Mouse (Mus musculus): ENCODE measurements at regions not wholly inside any gene's neighbourhood (a gene's known extent, or its start where the extent isn't known, plus 50 kb on each side); places are given as distances from the start of the nearest gene placed in this dataset.

DNA sequence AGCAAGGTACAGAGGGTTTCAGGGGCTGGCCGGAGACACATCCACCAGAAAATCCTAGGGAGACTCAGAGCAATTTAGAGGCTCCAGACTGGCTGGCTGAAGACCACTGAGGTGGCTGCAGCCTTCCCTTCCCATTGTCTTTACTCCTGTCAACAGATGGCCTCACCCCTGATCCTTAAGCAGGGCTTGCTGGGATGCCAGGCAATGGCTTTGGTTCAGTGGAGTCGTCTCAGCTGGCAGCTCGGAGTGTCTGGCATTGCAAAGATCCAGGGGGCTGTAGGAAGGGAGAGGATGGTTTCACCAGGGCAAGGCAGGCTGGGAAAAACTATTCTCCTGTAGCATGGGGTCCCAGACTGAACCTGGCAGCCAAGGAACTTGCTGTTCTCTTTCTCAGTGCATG is 395.8 kb downstream of the Tshz3 start:
- ChIA-PET POLR2A (no interaction called here), CTCF (no interaction called here)
- ATAC-seq: no peak
- in situ Hi-C loops (cut with MboI; ENCODE audit: low pct_unique_long_range_greater_than_20kb): no loop called here
- TF ChIP-seq CTCF (IDR thresholded peaks at IDR 0.05): no peak
- no peak for DNase-seq (ENCODE audit: low read depth, low spot score)
- peaks cover 23% of the 10 kb centered on the region for H3K27me3 ChIP-seq

DNA sequence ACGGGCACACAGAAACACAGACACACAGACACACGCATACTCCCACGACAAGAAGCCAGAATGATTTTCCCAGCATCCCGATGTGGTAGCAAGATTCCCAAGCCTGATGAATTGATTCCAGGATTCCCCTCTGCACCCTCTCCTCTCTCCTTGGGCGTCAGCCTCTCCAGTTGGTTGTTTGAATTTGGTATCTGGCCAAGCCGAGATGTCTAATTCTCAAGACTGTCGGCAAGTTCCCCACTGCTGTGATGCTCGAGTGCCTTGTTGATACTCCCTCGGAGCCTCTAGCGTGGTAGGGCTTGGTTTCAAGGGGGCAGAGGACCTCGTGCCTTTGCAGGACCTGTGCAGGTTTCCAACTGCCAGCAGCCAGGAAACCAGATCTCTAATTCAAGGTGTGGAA is 397.9 kb downstream of the Tshz3 start:
- peaks cover 26% of the 10 kb centered on the region for H3K27me3 ChIP-seq
- ChIA-PET CTCF (no interaction called here), POLR2A (no interaction called here)
- in situ Hi-C loops (cut with MboI; ENCODE audit: low pct_unique_long_range_greater_than_20kb): no loop called here
- no peak for TF ChIP-seq CTCF (IDR thresholded peaks at IDR 0.05)
- ATAC-seq: no peak
- no peak for DNase-seq (ENCODE audit: low read depth, low spot score)

DNA sequence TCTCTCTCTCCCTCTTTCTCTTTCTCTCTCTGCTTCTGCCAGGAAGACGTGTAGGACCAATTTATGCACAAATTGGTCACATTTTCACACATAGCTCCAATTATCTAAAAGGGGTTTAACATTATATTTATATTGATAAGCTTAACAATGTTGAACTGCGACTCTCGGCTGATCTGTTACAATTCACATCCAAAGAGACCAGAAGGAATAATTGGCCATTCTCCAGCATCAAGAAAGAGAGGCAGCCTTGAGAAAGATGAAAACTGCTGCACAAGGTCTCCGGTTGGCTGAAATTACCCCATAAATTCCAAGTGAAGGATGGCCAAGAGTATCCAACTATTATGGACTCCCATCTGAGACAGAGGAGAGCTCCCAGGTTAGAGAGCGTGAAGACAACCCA is 398.4 kb downstream of the Tshz3 start:
- in situ Hi-C loops (cut with MboI; ENCODE audit: low pct_unique_long_range_greater_than_20kb): no loop called here
- TF ChIP-seq CTCF (IDR thresholded peaks at IDR 0.05): no peak
- ChIA-PET CTCF (no interaction called here), POLR2A (no interaction called here)
- no peak for ATAC-seq
- DNase-seq (ENCODE audit: low read depth, low spot score): no peak
- H3K27me3 ChIP-seq: peaks cover 26% of the 10 kb centered on the region

DNA sequence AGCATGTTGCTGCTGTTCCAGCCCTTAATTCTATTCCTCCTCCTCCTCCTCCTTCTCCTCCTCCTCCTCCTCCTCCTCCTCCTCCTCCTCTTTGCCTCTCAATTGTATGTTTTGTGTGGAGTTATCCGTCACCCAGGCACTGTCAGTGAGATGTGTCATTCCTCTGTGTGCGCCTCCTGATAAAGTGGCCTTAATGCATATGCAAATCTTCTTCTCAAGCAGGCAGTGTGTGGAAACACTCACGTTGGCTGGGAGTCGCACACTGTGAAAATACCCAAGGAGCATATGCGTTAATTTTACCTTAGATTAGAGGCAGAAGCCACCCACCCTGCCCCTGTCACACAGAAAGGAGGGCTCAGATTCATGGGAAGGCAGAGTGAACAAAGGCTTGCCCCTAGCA is 401.0 kb downstream of the Tshz3 start:
- ATAC-seq: no peak
- ChIA-PET POLR2A (no interaction called here), CTCF (no interaction called here)
- no peak for DNase-seq (ENCODE audit: low read depth, low spot score)
- no peak for TF ChIP-seq CTCF (IDR thresholded peaks at IDR 0.05)
- peaks cover 25% of the 10 kb centered on the region for H3K27me3 ChIP-seq
- in situ Hi-C loops (cut with MboI; ENCODE audit: low pct_unique_long_range_greater_than_20kb): no loop called here

DNA sequence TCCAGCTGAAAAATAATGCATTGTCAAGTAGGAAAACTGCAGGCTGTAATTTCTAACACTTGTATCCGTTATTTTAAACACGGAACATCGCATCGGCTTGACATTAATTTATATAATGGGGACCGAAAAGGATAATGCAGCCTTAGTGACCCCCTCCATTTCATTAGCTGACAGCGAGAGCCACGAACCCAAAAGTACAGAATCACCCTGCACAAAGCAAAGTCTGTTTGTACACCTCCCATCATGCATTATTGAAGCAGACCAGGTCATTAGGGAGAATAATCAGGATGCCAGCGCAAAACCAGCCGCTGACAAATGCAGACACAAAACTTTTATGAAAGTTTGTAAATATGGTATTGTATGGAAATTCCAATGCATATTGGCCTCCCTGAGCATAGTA is 406.8 kb downstream of the Tshz3 start:
- peaks cover 23% of the 10 kb centered on the region for H3K27me3 ChIP-seq
- no peak for ATAC-seq
- in situ Hi-C loops (cut with MboI; ENCODE audit: low pct_unique_long_range_greater_than_20kb): no loop called here
- no peak for TF ChIP-seq CTCF (IDR thresholded peaks at IDR 0.05)
- CTCF ChIA-PET: no interaction called here
- no peak for DNase-seq (ENCODE audit: low read depth, low spot score)
- POLR2A ChIA-PET: no interaction called here

DNA sequence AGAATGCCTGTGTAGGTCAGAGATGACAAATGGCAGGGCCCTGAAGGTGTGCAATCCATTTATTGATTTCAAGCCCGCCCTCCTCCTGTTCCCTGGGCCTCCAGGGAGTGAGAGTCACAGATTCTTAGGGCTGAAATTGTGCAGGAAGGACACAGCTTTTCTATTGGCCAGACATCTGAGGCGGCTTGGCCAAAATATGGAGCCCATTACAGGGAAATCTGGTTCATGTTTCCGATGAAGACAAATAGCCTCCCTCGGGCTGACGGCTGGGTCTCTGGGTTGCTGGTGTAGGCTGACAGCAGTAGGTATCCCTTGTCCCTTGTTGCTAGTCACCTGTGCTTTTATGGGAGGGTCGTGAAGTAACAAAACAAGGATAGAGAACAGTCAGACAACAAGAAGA is 413.2 kb downstream of the Tshz3 start:
- DNase-seq (ENCODE audit: low read depth, low spot score) (no peak), ATAC-seq (no peak)
- TF ChIP-seq CTCF (IDR thresholded peaks at IDR 0.05): no peak
- ChIA-PET POLR2A (no interaction called here), CTCF (no interaction called here)
- H3K27me3 ChIP-seq: peaks cover 28% of the 10 kb centered on the region
- in situ Hi-C loops (cut with MboI; ENCODE audit: low pct_unique_long_range_greater_than_20kb): no loop called here

DNA sequence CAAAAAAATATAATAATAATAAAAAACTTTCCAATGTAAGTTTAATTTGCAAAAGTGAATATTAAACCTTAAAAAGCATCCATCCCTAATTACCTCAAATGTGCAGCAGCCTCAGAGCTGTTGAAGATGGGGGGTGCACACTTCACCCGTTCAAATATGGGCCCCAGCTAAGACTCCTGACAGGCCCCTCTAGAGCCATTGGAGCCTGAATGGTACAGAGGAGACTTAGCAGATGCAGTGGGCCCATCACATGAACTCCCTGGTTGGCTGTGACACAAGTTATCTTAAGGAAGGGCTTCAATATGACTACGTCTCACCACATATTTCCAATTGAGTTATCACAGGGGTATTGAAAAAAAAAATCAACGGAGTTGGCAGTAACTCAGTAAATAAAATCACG is 422.9 kb downstream of the Tshz3 start:
- no peak for ATAC-seq
- peaks cover 19% of the 10 kb centered on the region for H3K27me3 ChIP-seq
- no peak for DNase-seq (ENCODE audit: low read depth, low spot score)
- no peak for TF ChIP-seq CTCF (IDR thresholded peaks at IDR 0.05)
- POLR2A ChIA-PET: no interaction called here
- in situ Hi-C loops (cut with MboI; ENCODE audit: low pct_unique_long_range_greater_than_20kb): loop anchor here (10.0 kb wide), 1 partner anchor 224 kb away; no protein-coding TSS in a partner anchor
- CTCF ChIA-PET: no interaction called here

DNA sequence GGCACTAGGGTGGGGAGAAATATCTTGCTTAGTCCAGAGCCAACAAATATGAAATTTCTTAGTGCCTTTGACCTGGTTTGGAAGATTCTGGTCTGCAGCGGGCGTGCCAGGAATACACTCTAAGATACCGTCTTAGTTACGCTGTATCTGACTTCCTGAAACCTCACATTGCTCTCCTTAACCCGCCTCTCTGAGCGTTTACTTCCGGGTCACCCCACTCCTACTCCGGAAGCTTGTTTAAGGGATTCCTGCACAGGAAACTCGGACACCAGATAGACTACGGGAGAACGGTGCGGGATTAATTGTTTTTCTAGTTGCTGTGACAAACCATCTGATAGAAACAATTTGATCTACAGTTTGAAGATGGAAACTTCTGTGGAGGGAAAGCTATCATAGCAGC is 442.3 kb downstream of the Tshz3 start:
- H3K27me3 ChIP-seq: peaks cover 27% of the 10 kb centered on the region
- ChIA-PET CTCF (no interaction called here), POLR2A (no interaction called here)
- DNase-seq (ENCODE audit: low read depth, low spot score) (no peak), ATAC-seq (no peak)
- no peak for TF ChIP-seq CTCF (IDR thresholded peaks at IDR 0.05)
- in situ Hi-C loops (cut with MboI; ENCODE audit: low pct_unique_long_range_greater_than_20kb): no loop called here

DNA sequence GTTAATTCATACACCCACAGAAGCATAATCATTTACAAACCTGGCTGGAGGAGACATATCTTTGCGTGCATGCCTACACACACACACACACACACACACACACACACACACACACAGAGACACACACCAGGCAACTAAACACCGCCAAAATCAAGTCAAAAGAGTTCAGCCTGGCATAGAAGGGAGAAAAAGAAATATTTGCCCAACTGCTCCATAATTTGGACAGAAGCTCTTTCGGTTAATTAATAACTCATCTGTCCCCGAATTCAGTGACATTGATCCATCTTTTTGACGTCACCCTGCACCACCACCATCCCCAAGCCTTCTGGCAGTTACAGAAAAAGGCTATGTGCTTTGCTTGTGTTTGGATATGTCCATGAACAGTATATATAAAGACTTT is 444.9 kb downstream of the Tshz3 start:
- ATAC-seq: no peak
- no peak for TF ChIP-seq CTCF (IDR thresholded peaks at IDR 0.05)
- in situ Hi-C loops (cut with MboI; ENCODE audit: low pct_unique_long_range_greater_than_20kb): no loop called here
- H3K27me3 ChIP-seq: peaks cover 35% of the 10 kb centered on the region
- no peak for DNase-seq (ENCODE audit: low read depth, low spot score)
- ChIA-PET CTCF (no interaction called here), POLR2A (no interaction called here)

DNA sequence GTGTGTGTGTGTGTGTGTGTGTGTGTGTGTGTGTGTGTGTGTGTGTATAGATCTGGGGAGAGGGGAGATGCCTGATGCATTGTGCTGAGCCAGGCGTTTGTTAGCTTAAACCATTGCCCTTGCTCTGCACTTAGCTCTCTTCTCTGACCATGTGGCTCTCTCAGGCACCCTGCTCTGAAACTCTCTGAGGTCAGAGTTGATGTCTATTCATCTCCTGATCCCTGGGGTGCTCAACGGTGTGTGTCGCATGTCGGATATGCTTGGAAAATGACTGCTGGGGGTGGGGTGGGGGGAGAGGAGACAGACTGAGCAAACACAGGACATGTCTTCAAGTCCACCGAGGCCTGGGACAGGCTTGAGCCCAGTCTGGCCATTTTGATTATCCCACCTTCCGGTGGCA is 446.4 kb downstream of the Tshz3 start:
- no peak for TF ChIP-seq CTCF (IDR thresholded peaks at IDR 0.05)
- no peak for ATAC-seq
- in situ Hi-C loops (cut with MboI; ENCODE audit: low pct_unique_long_range_greater_than_20kb): no loop called here
- CTCF ChIA-PET: no interaction called here
- DNase-seq (ENCODE audit: low read depth, low spot score): no peak
- POLR2A ChIA-PET: no interaction called here
- H3K27me3 ChIP-seq: peaks cover 32% of the 10 kb centered on the region

DNA sequence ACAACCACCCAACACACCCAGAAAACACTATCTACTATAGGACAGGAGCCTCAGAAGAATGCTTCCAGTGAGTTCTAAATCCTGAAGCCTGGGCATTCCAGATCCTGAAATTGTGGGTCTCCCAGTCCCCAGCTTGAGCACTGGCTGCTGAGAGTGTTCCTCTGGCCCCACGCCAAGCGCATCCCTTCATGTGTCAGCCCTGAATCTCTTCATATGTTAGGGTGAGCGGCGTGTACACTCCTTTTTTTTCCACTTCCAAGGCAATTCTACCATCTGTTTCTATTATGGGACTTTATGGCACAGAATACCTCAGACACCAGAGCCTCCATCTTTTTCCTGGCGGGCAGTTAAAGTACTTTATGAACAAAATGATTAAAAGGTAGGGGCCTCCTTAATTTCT is 451.8 kb downstream of the Tshz3 start:
- H3K27me3 ChIP-seq: peaks cover 17% of the 10 kb centered on the region
- DNase-seq (ENCODE audit: low read depth, low spot score) (no peak), ATAC-seq (no peak)
- in situ Hi-C loops (cut with MboI; ENCODE audit: low pct_unique_long_range_greater_than_20kb): no loop called here
- ChIA-PET CTCF (no interaction called here), POLR2A (no interaction called here)
- no peak for TF ChIP-seq CTCF (IDR thresholded peaks at IDR 0.05)

DNA sequence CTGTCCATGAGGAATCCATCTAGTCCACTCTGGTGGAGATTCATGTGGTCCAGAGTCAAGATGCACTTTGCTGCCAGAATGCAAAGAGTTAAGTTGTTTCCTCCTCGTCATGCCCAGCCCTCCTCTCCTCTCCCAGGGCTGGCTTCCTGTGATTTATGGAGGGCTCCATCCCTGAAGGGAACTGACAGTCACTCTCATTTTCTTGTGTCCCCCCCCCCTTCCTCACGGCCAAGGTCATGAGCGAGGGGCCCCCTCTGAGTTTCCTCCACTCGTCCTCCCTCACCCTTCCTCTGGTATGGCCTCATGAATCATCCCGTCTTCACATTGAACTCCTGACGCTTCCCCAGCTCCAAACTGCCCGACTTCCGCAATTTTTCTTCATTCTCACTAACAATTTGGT is 461.9 kb downstream of the Tshz3 start:
- ChIA-PET POLR2A (no interaction called here), CTCF (no interaction called here)
- no peak for DNase-seq (ENCODE audit: low read depth, low spot score)
- in situ Hi-C loops (cut with MboI; ENCODE audit: low pct_unique_long_range_greater_than_20kb): no loop called here
- no peak for TF ChIP-seq CTCF (IDR thresholded peaks at IDR 0.05)
- no peak for ATAC-seq
- H3K27me3 ChIP-seq: peaks cover 8% of the 10 kb centered on the region

DNA sequence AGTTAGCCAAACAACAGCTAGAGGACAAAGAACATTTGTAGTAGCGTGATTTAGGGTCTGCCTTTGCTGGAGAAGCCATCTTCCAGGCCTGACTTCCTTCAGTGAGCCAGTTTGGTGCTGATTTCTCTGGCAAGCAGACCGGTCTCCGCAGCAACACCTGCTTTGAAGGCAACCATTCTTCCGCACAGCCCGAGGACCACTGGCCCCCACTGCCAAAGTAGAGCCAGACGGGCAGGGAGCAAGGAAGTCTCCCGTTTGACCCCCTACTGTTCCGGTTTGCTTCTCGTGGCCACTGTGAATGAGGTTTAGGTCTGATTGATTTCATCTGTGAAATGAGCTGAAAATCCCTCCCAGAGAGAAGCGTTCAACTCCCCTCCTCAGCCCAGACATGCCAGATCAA is 471.0 kb downstream of the Tshz3 start:
- ATAC-seq: no peak
- TF ChIP-seq CTCF (IDR thresholded peaks at IDR 0.05): no peak
- in situ Hi-C loops (cut with MboI; ENCODE audit: low pct_unique_long_range_greater_than_20kb): no loop called here
- ChIA-PET POLR2A (interaction anchor here (0.7 kb wide), 1 partner anchor 420 kb away, joined by 8 read pairs; no protein-coding TSS in a partner anchor), CTCF (no interaction called here)
- peaks cover 4% of the 10 kb centered on the region for H3K27me3 ChIP-seq
- DNase-seq (ENCODE audit: low read depth, low spot score): no peak
